Mouse (Mus musculus) left cerebral cortex, postnatal 14 days (tissue): ENCODE results near the gene Lrig1. TPM values are rescaled to one million over a fixed set of nuclear protein-coding genes. Genes with fewer than 3 reads are reported as not detected.

Experiments used
- DNase-seq, 2 experiments: peaks; one replicate each; pipeline ENCODE4 v3.0.0; 2021 to 2022; ENCODE audit warnings: low spot score in 2 of 2, mixed read lengths in 1 of 2
- intact Hi-C: fragments of 180-260 bp; cut with DNase I; formaldehyde crosslinking; loops from one replicate; pipeline ENCODE4 v1.15.1; 2025
- total RNA-seq, 2 experiments: library from RNA; stranded (reverse); gene quantifications; 2 replicates each; pipeline ENCODE4 v1.2.3; 2021

Gene Lrig1
- total RNA-seq, 2 experiments from 2014 or later, result 28.5 to 30.6 TPM

DNA sequence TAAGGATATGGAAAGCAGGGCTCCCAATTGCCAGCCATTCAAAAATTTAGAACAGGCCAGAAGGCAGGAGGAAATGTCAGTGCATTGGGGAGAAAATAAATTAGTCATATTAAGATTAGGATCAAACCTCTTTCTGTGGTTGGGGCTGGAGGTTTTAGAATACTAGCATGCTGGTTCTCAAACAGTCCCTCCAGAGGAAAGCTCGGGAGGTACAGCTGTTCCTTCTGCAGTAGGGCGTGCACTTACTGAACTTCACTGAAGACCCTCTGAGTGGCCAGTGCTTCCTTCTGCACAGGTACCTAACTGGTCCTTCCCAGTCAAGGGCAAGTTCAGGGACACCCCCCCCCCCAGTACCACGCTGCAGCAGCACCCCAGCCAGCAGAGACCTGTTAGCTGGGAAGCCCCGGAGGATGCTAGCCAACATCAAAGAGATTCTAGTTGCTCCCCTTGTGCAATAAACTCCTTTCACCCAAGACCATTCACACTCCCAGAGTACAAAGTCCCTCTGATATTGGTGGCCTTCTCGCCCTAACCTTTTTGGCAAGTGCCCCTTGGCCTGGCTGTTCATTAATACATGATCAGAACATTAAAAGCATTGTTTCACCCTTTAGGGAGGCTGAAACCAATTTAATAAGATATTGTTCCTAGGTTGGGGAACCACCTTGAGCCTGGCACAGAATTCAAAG is 19.1 kb downstream of the Lrig1 start:
- intact Hi-C loops, result no loop called here
- DNase-seq, result no peak

DNA sequence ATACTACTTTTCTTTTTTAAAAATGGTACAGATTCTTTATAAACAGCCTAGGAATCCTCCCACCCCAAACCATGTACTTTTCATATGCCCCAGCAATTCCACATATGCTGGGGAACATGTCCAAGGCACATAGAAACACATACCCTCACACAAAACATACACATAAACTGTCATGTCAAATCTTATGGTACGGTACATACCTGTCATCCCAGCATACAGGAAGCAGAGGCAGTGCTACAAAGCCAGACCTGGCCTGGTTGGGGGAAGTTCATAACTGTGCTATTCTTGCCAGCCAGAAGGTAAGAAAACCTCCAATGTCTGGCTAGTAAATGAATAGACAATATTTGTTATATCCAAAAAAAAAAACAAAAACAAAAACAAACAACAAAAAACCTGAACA is 20.7 kb downstream of the Lrig1 start:
- intact Hi-C loops, result no loop called here

GRCm38 (mm10) chr6:94678377-94679164 is 21.4 kb downstream of the Lrig1 start:
- intact Hi-C loops, result no loop called here
- DNase-seq, result no peak

More for the DNA sequence above, 20.7 kb downstream of the Lrig1 start:
- DNase-seq, result no peak

GRCm38 (mm10) chr6:94677448-94677847 is 22.5 kb downstream of the Lrig1 start:
- intact Hi-C loops, result no loop called here
- no peak for DNase-seq

DNA sequence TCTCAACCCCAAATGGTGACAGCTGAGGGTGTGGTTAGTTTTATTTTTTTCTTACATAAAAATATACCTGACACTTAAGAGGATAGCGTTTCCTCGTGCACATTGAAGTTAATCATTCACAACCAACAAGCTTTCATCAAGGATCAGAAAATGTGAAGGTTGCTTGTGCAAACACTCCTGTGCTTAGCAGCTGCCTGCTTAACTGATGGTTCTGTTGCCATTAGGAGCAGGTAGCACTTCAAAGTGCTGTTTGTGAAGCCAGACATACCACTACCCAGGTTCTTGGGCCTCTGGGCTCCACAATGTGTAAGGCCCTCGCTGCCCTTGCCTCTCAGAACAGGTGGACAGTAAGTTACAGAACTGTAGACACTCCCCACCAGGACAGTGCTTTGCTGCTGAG is 23.1 kb downstream of the Lrig1 start:
- intact Hi-C loops, result no loop called here
- DNase-seq, result no peak

DNA sequence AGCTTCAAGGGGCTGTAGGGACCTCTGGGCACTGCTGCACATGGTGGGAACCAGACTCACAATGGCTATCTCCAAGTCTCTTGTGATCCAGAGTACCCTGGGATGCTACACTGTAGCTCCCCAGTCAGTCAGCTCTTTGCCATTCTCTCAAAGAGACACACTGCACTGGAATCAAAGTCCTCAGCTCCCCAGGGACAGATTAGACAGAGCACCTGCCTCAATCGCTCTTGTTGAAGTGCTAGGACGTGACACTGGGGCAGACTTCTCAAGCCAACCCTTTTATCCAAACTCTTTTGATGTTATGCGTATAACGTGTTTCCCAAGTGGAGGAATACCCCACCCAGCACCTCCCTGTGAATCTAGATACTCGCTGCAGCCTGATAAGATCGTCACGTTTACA is 23.7 kb downstream of the Lrig1 start:
- intact Hi-C loops, result no loop called here

DNA sequence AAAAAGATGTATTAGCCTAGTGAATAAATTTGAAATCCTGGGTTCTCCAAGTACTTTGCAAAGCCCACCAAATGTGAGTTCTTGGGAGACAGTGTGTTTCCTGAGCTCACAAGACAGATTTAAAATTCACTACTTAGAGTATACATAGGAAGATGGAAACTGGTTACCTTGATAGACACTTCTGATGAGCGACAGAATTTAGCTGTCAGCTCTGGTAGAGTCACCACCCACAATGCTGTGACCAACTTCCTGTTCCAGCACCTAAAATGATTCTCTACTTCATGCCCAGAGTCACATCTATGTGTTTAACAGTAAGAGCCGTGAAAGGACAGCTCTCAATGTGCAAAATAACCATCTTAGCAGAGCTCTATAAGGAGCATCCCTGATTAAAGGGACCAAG is 27.5 kb downstream of the Lrig1 start:
- intact Hi-C loops, result no loop called here
- DNase-seq, result no peak

More for the DNA sequence above, 23.7 kb downstream of the Lrig1 start:
- DNase-seq, result no peak

- no peak for DNase-seq
- intact Hi-C loops, result no loop called here
Observed at GRCm38 (mm10) chr6:94669370-94669769, 30.6 kb downstream of the Lrig1 start.

DNA sequence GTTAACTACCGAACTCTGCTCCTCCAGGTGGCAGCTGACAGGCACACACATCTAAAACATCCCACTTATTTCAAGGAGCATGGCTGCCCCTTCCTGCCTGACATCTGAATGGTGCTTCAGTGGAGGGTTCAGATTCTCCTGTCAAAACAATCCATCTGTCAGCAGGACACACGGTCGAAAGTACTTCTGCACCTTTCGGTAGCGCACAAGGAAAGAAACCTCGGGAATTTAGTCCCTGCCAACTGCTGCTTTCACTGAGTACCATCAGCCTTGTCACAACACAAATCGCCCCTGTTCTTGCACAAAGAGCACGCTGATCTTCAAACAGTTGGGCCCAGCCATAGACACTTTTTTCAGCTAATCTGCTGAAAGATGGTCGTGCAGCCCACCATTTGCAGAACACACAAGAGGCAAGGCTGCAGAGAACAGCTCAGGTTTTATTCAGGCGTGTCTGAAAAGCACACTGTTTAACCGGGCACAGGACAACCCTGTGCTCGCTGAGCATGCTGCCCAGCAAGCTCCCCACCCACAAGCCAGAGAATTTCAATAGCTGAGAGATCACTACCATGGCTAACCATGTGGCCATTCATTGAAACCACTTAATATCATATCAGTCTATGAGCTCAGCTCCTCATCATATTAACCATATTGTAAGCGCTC is 31.6 kb downstream of the Lrig1 start:
- intact Hi-C loops, result no loop called here
- DNase-seq, result no peak

DNA sequence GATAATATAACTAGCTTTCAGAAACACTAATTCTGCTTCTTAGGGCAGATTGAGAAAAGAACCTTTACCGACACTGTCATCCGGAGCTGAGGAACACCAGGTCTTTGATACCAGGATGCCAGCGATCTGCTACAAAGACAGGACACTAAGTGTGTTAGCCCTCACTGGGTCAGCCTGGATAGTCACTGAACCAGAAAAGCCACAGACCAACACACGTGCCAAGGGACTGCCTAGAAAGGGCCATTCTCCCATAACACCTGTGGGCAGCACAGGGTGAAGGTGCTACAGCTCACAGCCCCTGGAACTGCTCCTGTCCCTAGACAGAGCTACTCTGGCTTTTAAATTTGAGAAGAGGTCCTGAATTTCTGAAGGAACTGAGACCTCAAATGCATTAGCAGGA is 32.8 kb downstream of the Lrig1 start:
- intact Hi-C loops, result no loop called here
- no peak for DNase-seq

DNA sequence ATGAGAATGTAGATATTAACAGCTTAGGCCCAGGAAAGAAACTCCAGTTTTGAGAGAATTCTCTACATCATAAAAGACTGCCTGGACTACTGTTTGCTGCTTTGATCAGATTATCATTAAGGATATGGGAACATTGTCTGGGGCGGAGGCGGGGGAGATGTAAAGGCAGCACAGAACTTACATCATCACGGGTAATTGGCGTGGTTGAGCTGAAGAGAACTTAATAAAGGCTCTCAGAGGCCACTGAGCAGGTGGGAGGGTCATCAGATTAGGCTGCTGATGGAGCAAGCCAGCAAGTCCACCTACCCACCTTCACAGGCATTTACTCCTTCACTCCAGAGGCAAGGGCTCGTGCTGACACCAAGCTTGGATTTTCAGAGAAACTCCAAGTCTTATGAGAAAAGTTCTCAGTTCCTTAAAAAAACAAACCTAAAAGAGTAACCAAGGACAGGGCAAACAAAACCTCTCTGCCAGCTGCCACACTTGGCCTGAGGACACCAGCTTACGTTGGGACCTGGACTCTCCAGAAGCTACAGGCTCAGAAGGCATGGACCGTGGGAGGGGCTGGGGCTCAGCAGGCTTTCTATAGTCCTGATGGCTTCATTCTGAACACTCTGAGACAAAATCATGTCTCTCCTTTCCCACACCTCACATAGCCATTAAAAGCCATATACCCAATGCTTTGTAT is 33.4 kb downstream of the Lrig1 start:
- DNase-seq, result no peak
- intact Hi-C loops, result no loop called here

- intact Hi-C loops, result no loop called here
- DNase-seq, result no peak
Observed at GRCm38 (mm10) chr6:94665677-94666076, 34.3 kb downstream of the Lrig1 start.

GRCm38 (mm10) chr6:94665248-94665647 is 34.7 kb downstream of the Lrig1 start:
- DNase-seq, result peak in 1 of 2 experiments; percentile 48
- intact Hi-C loops, result no loop called here

DNA sequence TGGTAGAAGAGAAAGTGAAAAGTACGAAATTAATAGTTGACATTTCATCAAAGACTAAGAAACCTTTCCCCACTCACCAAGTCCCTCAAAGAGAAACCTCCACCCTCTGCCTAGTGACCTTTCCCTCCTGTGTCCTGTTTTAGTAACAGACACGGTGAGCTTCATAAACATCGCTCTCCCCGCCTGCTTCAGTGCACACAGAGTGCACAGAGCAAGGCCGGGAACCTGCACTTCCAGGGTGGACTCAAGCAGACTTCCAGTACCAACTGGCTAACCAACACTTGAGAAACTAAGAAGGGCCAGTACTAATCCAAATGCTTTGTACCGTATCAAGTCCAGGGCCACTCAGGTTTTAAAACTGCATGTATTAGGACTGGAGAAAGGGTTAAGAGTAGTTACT is 36.0 kb downstream of the Lrig1 start:
- DNase-seq, result no peak
- intact Hi-C loops, result no loop called here

DNA sequence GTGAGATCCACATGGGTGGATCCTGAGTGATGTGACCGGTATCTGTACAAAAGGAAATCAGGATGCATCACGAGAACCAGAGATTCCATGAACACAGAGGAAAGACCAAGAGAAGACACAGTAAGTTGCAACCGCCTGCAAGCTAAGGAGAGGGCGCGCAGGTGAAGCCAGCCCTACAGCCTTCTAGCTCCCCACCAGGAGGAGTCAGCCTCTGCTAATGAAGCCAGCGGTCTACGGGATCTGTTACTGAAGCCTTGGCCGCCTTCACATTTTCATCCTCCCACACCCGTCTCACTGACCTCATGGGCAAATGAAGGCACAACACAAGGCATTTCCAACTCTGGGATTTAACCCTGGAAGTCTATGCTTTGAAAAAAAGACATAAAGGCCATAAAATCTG is 38.0 kb downstream of the Lrig1 start:
- intact Hi-C loops, result no loop called here
- DNase-seq, result no peak

DNA sequence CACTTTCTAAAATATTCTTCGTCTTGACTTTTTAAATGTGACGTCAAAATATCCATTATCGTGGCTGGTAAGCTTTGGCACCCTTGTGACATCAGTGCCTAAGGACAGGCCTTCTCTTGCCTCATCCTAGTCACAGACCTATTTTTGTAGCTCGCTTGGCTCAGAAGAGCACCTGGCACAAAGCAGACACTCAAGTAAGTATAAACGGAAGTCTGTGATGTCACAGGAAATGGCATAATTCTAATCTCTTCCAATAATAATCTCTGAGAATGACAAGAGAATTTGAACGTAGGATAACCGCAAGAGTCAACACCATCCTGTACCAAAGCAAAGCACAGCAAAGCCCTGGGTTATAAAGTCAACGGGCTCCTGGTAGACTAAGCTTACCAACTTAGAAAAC is 38.6 kb downstream of the Lrig1 start:
- intact Hi-C loops, result no loop called here
- DNase-seq, result no peak

GRCm38 (mm10) chr6:94659886-94660333 is 40.0 kb downstream of the Lrig1 start:
- DNase-seq, result no peak
- intact Hi-C loops, result no loop called here

DNA sequence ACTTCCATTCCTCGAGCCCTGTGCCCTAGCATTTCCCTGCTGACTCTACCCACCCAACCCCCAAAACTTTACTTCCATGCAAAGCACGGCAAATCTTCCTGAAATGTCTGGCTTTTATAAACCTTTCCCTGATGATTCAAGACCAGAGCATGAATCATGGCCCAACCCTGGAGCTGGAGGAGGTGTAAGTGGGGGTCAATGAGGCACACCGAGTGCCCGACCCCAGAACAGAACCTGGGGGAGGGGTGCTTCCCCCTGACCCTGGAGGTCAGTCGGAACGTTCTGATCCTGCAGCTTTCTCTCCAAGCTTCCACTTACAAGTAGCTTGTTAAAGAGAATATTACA is 41.9 kb downstream of the Lrig1 start:
- intact Hi-C loops, result no loop called here
- DNase-seq, result no peak

DNA sequence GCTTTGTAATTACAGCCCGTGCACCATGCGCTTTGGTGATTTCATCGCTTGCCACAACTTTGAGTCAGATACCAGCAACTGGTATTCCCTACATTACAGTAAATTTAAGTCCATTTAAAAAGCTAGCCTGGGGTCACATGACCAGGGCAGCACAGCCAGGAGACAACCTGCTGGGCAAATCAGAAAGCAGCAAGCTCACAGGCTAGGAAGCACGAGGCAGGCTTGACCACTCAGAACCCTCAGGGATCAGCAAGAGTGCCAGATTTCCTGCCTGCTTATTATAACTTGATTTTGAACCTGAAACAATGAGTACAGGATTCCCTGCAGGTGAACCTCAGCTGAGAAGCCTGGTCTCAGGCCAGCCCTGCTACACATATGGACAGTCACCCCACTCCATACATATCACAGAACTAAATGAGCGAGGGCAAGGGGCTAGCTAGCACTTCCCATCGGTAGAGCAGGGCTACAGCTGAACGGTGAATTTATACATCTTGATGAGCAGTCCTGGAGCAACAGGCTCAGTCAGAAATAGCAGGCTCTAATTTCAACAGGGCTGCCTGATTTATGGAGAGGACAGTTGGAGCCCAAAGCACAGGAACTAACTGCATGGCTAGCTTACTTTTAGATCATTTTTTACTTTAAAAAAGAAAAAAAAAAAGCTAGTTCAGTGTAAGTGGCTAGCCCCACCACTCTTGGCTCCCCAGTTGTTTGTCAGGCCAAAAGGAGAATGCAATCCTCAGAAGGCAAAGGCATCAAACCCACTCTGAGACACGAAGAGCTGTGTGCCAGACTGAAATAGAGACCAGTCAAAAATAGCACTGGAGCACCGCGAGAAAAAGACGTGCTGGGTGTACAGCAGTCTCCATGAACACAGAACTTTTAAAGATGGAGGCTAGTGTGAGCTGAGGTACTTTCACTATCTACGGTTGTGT is 42.5 kb downstream of the Lrig1 start:
- intact Hi-C loops, result no loop called here
- DNase-seq, result no peak
